Mouse (Mus musculus): ENCODE measurements around the gene C8a. TPM values are rescaled to one million over a fixed set of nuclear protein-coding genes. Genes with fewer than 3 reads are reported as not detected.

The C8a gene
- polyA plus RNA-seq, 2 experiments: 10.3 to 12.4 TPM

GRCm38 (mm10) chr4:104911685-104912084 is 35.5 kb upstream of the C8a start:
- no peaks in the 10 kb centered on the region for H3K9me3 ChIP-seq (ENCODE audit: control insufficient read depth, low read length)
- DNase-seq (ENCODE audit: low read depth in 3 of 3, low spot score in 3 of 3): peak; percentile 10 to 17 (median 14)
- H3K4me1 ChIP-seq (replicated peaks; ENCODE audit: control insufficient read depth in 2 of 2, insufficient read depth in 2 of 2, low read length in 1 of 2): no peaks in the 10 kb centered on the region
- H3K27ac ChIP-seq: no peak overlapping the region
- H3K4me2 ChIP-seq (ENCODE audit: low read depth): no peak overlapping the region
- H3K36me3 ChIP-seq (replicated peaks; ENCODE audit: control insufficient read depth, insufficient read depth, low read depth): no peaks in the 10 kb centered on the region
- TF ChIP-seq EP300 (IDR thresholded peaks at IDR 0.05; ENCODE audit: low read depth) (no peak), CTCF (IDR thresholded peaks at IDR 0.05; ENCODE audit: low read depth) (peak; percentile 91)
- no peak for ATAC-seq (ENCODE audit: insufficient read depth)
- H3K4me3 ChIP-seq (ENCODE audit: insufficient read depth in 1 of 2, low read depth in 2 of 2, low read length in 2 of 2): no peak overlapping the region
- no peak overlapping the region for H3K9ac ChIP-seq (replicated peaks)
- WGBS (ENCODE audit: insufficient replicate concordance): 17% methylated on average over 7 of the region's 7 CpGs
- no peaks in the 10 kb centered on the region for H3K27me3 ChIP-seq (ENCODE audit: control insufficient read depth, insufficient read depth, low read length)

- 63% methylated on average over 6 of the region's 6 CpGs for WGBS (ENCODE audit: insufficient replicate concordance)
- ATAC-seq (ENCODE audit: insufficient read depth) (no peak), DNase-seq (ENCODE audit: low read depth in 3 of 3, low spot score in 3 of 3) (no peak)
- H3K36me3 ChIP-seq (replicated peaks; ENCODE audit: control insufficient read depth, insufficient read depth, low read depth): no peaks in the 10 kb centered on the region
- H3K27me3 ChIP-seq (ENCODE audit: control insufficient read depth, insufficient read depth, low read length): no peaks in the 10 kb centered on the region
- H3K4me3 ChIP-seq (ENCODE audit: insufficient read depth in 1 of 2, low read depth in 2 of 2, low read length in 2 of 2): no peak overlapping the region
- no peaks in the 10 kb centered on the region for H3K9me3 ChIP-seq (ENCODE audit: control insufficient read depth, low read length)
- H3K27ac ChIP-seq: no peak overlapping the region
- no peak overlapping the region for H3K9ac ChIP-seq (replicated peaks)
- H3K4me1 ChIP-seq (replicated peaks; ENCODE audit: control insufficient read depth in 2 of 2, insufficient read depth in 2 of 2, low read length in 1 of 2): no peaks in the 10 kb centered on the region
- TF ChIP-seq CTCF (IDR thresholded peaks at IDR 0.05; ENCODE audit: low read depth): no peak
- TF ChIP-seq EP300 (IDR thresholded peaks at IDR 0.05; ENCODE audit: low read depth): no peak
- no peak overlapping the region for H3K4me2 ChIP-seq (ENCODE audit: low read depth)
Observed at GRCm38 (mm10) chr4:104905049-104905448, 28.9 kb upstream of the C8a start.

- Histone ChIP-seq H3K4me3 (ENCODE audit: insufficient read depth in 1 of 2, low read depth in 2 of 2, low read length in 2 of 2) (no peak overlapping the region), H3K4me1 (replicated peaks; ENCODE audit: control insufficient read depth in 2 of 2, insufficient read depth in 2 of 2, low read length in 1 of 2) (no peaks in the 10 kb centered on the region), H3K27me3 (ENCODE audit: control insufficient read depth, insufficient read depth, low read length) (no peaks in the 10 kb centered on the region), H3K9ac (replicated peaks) (no peak overlapping the region), H3K36me3 (replicated peaks; ENCODE audit: control insufficient read depth, insufficient read depth, low read depth) (no peaks in the 10 kb centered on the region), H3K9me3 (ENCODE audit: control insufficient read depth, low read length) (no peaks in the 10 kb centered on the region), H3K27ac (no peak overlapping the region), H3K4me2 (ENCODE audit: low read depth) (no peak overlapping the region)
- DNase-seq (ENCODE audit: low read depth in 3 of 3, low spot score in 3 of 3): no peak
- 46% methylated on average over 2 of the region's 2 CpGs for WGBS (ENCODE audit: insufficient replicate concordance)
- TF ChIP-seq EP300 (IDR thresholded peaks at IDR 0.05; ENCODE audit: low read depth) (no peak), CTCF (IDR thresholded peaks at IDR 0.05; ENCODE audit: low read depth) (no peak)
- no peak for ATAC-seq (ENCODE audit: insufficient read depth)
Observed at GRCm38 (mm10) chr4:104902836-104903235, 26.6 kb upstream of the C8a start.

GRCm38 (mm10) chr4:104894004-104894734 is 18.0 kb upstream of the C8a start:
- no peaks in the 10 kb centered on the region for H3K27me3 ChIP-seq (ENCODE audit: control insufficient read depth, insufficient read depth, low read length)
- H3K4me2 ChIP-seq (ENCODE audit: low read depth): no peak overlapping the region
- WGBS (ENCODE audit: insufficient replicate concordance): 50% methylated on average over 13 of the region's 13 CpGs
- no peak for DNase-seq (ENCODE audit: low read depth in 3 of 3, low spot score in 3 of 3)
- no peak for ATAC-seq (ENCODE audit: insufficient read depth)
- TF ChIP-seq EP300 (IDR thresholded peaks at IDR 0.05; ENCODE audit: low read depth) (no peak), CTCF (IDR thresholded peaks at IDR 0.05; ENCODE audit: low read depth) (peak; percentile 77)
- no peaks in the 10 kb centered on the region for H3K36me3 ChIP-seq (replicated peaks; ENCODE audit: control insufficient read depth, insufficient read depth, low read depth)
- H3K9me3 ChIP-seq (ENCODE audit: control insufficient read depth, low read length): no peaks in the 10 kb centered on the region
- H3K4me3 ChIP-seq (ENCODE audit: insufficient read depth in 1 of 2, low read depth in 2 of 2, low read length in 2 of 2): no peak overlapping the region
- no peak overlapping the region for H3K27ac ChIP-seq
- H3K4me1 ChIP-seq (replicated peaks; ENCODE audit: control insufficient read depth in 2 of 2, insufficient read depth in 2 of 2, low read length in 1 of 2): no peaks in the 10 kb centered on the region; a peak in 1 of 4 replicates
- H3K9ac ChIP-seq (replicated peaks): no peak overlapping the region

- no peaks in the 10 kb centered on the region for H3K36me3 ChIP-seq (replicated peaks; ENCODE audit: control insufficient read depth, insufficient read depth, low read depth)
- no peak overlapping the region for H3K4me3 ChIP-seq (ENCODE audit: insufficient read depth in 1 of 2, low read depth in 2 of 2, low read length in 2 of 2)
- no peaks in the 10 kb centered on the region; a peak in 1 of 4 replicates for H3K4me1 ChIP-seq (replicated peaks; ENCODE audit: control insufficient read depth in 2 of 2, insufficient read depth in 2 of 2, low read length in 1 of 2)
- DNase-seq (ENCODE audit: low read depth in 3 of 3, low spot score in 3 of 3): no peak
- TF ChIP-seq CTCF (IDR thresholded peaks at IDR 0.05; ENCODE audit: low read depth) (no peak), EP300 (IDR thresholded peaks at IDR 0.05; ENCODE audit: low read depth) (no peak)
- ATAC-seq (ENCODE audit: insufficient read depth): no peak
- no peaks in the 10 kb centered on the region for H3K9me3 ChIP-seq (ENCODE audit: control insufficient read depth, low read length)
- H3K27ac ChIP-seq: no peak overlapping the region
- 48% methylated on average over 5 of the region's 5 CpGs for WGBS (ENCODE audit: insufficient replicate concordance)
- no peak overlapping the region for H3K4me2 ChIP-seq (ENCODE audit: low read depth)
- no peak overlapping the region for H3K9ac ChIP-seq (replicated peaks)
- H3K27me3 ChIP-seq (ENCODE audit: control insufficient read depth, insufficient read depth, low read length): no peaks in the 10 kb centered on the region
Observed at GRCm38 (mm10) chr4:104893588-104893987, 17.4 kb upstream of the C8a start.
